Mouse (Mus musculus): ENCODE data around the gene Gm960. TPM values are rescaled to one million over a fixed set of nuclear protein-coding genes. Genes with fewer than 3 reads are reported as not detected.
"Not testable (repeated sequence)": the region's sequence is repeated elsewhere in the genome, so short reads cannot be mapped to it uniquely, and the experiment has no call there.

Gene Gm960
- polyA plus RNA-seq, 1 experiment from 2014 or later, result 5.4 TPM

GRCm38 (mm10) chr19:4586783-4587182, 111.7 kb downstream of the Gm960 start:
- H3K4me1 ChIP-seq; H3K9me3 ChIP-seq (replicated peaks); H3K9ac ChIP-seq; H3K4me3 ChIP-seq (replicated peaks); ATAC-seq (ENCODE audit: insufficient number of reproducible peaks, low FRiP score, low TSS enrichment, low read depth); H3K36me3 ChIP-seq; H3K4me2 ChIP-seq (replicated peaks); H3K27me3 ChIP-seq; H3K27ac ChIP-seq (replicated peaks): not testable (repeated sequence)

- H3K9me3 ChIP-seq (replicated peaks), result no peaks in the 10 kb centered on the region
- H3K36me3 ChIP-seq, result no peaks in the 10 kb centered on the region
- H3K4me2 ChIP-seq (replicated peaks), result no peak overlapping the region
- no peak for ATAC-seq (ENCODE audit: insufficient number of reproducible peaks, low FRiP score, low TSS enrichment, low read depth)
- H3K27me3 ChIP-seq, result no peaks in the 10 kb centered on the region
- H3K4me3 ChIP-seq (replicated peaks), result no peak overlapping the region
- H3K4me1 ChIP-seq, result no peaks in the 10 kb centered on the region
- no peak overlapping the region for H3K9ac ChIP-seq
- WGBS, result 58% methylated on average over 2 of the region's 2 CpGs
- no peak overlapping the region for H3K27ac ChIP-seq (replicated peaks)
These were observed 114.6 kb downstream of the Gm960 start for GRCm38 (mm10) chr19:4583856-4584255.

- WGBS, result 74% methylated on average over 5 of the region's 5 CpGs
- ATAC-seq (ENCODE audit: insufficient number of reproducible peaks, low FRiP score, low TSS enrichment, low read depth), result no peak
- Histone ChIP-seq H3K27me3 (no peaks in the 10 kb centered on the region), H3K4me1 (no peaks in the 10 kb centered on the region), H3K4me2 (replicated peaks) (no peak overlapping the region), H3K4me3 (replicated peaks) (no peak overlapping the region), H3K9me3 (replicated peaks) (no peaks in the 10 kb centered on the region), H3K36me3 (no peaks in the 10 kb centered on the region), H3K27ac (replicated peaks) (no peak overlapping the region), H3K9ac (no peak overlapping the region)
These were observed 119.2 kb downstream of the Gm960 start for GRCm38 (mm10) chr19:4579296-4579695.

- Histone ChIP-seq H3K27ac (replicated peaks) (no peak overlapping the region), H3K4me2 (replicated peaks) (no peak overlapping the region), H3K9me3 (replicated peaks) (no peaks in the 10 kb centered on the region), H3K4me3 (replicated peaks) (no peak overlapping the region), H3K27me3 (no peaks in the 10 kb centered on the region), H3K4me1 (no peaks in the 10 kb centered on the region), H3K9ac (no peak overlapping the region), H3K36me3 (no peaks in the 10 kb centered on the region)
- WGBS, result 43% methylated on average over 2 of the region's 2 CpGs
- no peak for ATAC-seq (ENCODE audit: insufficient number of reproducible peaks, low FRiP score, low TSS enrichment, low read depth)
These were observed 119.7 kb downstream of the Gm960 start for GRCm38 (mm10) chr19:4578799-4579198.

Small RNA genes within 50 kb of the gene (microRNA-seq; reads per million reads assigned to microRNA genes)
- 1.0 reads per million for gene Mir6986 (ENCODE audit: borderline number of aligned reads)

Other genes with a start within 250 kb of the Gm960 start
- gene Syt12, start 221.2 kb downstream of the Gm960 start, polyA plus RNA-seq (2015; fragmentation: Nextera tagmentation; extraction: Ambion mirVana), result 1.5 and 1.7 TPM in 2 replicates
- not detected in 2 replicates for gene 2010003K11Rik, start 200.1 kb downstream of the Gm960 start, polyA plus RNA-seq (2015; fragmentation: Nextera tagmentation; extraction: Ambion mirVana)
- gene Pcx, start 188.2 kb downstream of the Gm960 start, polyA plus RNA-seq (2015; fragmentation: Nextera tagmentation; extraction: Ambion mirVana), result 20.1 and 20.2 TPM in 2 replicates
- gene Lrfn4, start 83.0 kb downstream of the Gm960 start, polyA plus RNA-seq (2015; fragmentation: Nextera tagmentation; extraction: Ambion mirVana), result 7.6 and 8.4 TPM in 2 replicates
- gene Rce1, start 73.0 kb downstream of the Gm960 start, polyA plus RNA-seq (2015; fragmentation: Nextera tagmentation; extraction: Ambion mirVana), result 65.6 and 65.9 TPM in 2 replicates
- gene Sptbn2, start 12.5 kb upstream of the Gm960 start, polyA plus RNA-seq (2015; fragmentation: Nextera tagmentation; extraction: Ambion mirVana), result 5.3 TPM in 2 replicates
- gene Rbm4b, start 57.8 kb upstream of the Gm960 start, polyA plus RNA-seq (2015; fragmentation: Nextera tagmentation; extraction: Ambion mirVana), result 64.3 and 65.5 TPM in 2 replicates
- 66.5 and 70.2 TPM in 2 replicates for gene Rbm4, start 95.2 kb upstream of the Gm960 start, polyA plus RNA-seq (2015; fragmentation: Nextera tagmentation; extraction: Ambion mirVana)
- gene Gm21992, start 112.9 kb upstream of the Gm960 start, polyA plus RNA-seq (2015; fragmentation: Nextera tagmentation; extraction: Ambion mirVana), result 30.9 and 36.3 TPM in 2 replicates
- gene Rbm14, start 113.0 kb upstream of the Gm960 start, polyA plus RNA-seq (2015; fragmentation: Nextera tagmentation; extraction: Ambion mirVana), result 74.1 and 74.5 TPM in 2 replicates
- gene Ccs, start 140.7 kb upstream of the Gm960 start, polyA plus RNA-seq (2015; fragmentation: Nextera tagmentation; extraction: Ambion mirVana), result 69.4 and 73.8 TPM in 2 replicates
- gene Ccdc87, start 140.7 kb upstream of the Gm960 start, polyA plus RNA-seq (2015; fragmentation: Nextera tagmentation; extraction: Ambion mirVana), result 1.2 and 1.9 TPM in 2 replicates
- 62.7 and 63.9 TPM in 2 replicates for gene Ctsf, start 156.5 kb upstream of the Gm960 start, polyA plus RNA-seq (2015; fragmentation: Nextera tagmentation; extraction: Ambion mirVana)
- 29.6 and 33.7 TPM in 2 replicates for gene Actn3, start 179.2 kb upstream of the Gm960 start, polyA plus RNA-seq (2015; fragmentation: Nextera tagmentation; extraction: Ambion mirVana)
- 14.0 and 14.9 TPM in 2 replicates for gene Zdhhc24, start 180.0 kb upstream of the Gm960 start, polyA plus RNA-seq (2015; fragmentation: Nextera tagmentation; extraction: Ambion mirVana)
- 4.6 and 5.5 TPM in 2 replicates for gene Bbs1, start 208.0 kb upstream of the Gm960 start, polyA plus RNA-seq (2015; fragmentation: Nextera tagmentation; extraction: Ambion mirVana)
- 113 and 117 TPM in 2 replicates for gene Dpp3, start 229.6 kb upstream of the Gm960 start, polyA plus RNA-seq (2015; fragmentation: Nextera tagmentation; extraction: Ambion mirVana)
- 5.0 and 5.1 TPM in 2 replicates for gene Peli3, start 244.5 kb upstream of the Gm960 start, polyA plus RNA-seq (2015; fragmentation: Nextera tagmentation; extraction: Ambion mirVana)

All from embryonic facial prominence, embryonic 15.5 days (tissue).